Mouse (Mus musculus) c-Kit-positive CD71-positive TER-119-negative erythroid progenitor cells, embryonic 14.5 days (primary cell): ENCODE results near the gene Hmga1.

ENCODE experiments used
- DNase-seq: peaks from one replicate; pipeline ENCODE4 v3.0.0-alpha.2; 2013; ENCODE audit warnings: low read depth

Hmga1 gene

GRCm38 (mm10) chr17:27556315-27557011 lies at the start of gene Hmga1:
Gene Hmga1, plus strand, starts transcription at chr17:27556497.
- peak; percentile 78 for DNase-seq

GRCm38 (mm10) chr17:27506871-27507590 lies 49.3 kb upstream of the Hmga1 start:
- no peak for DNase-seq

- no peak for DNase-seq
Measured at GRCm38 (mm10) chr17:27507591-27507945, 48.7 kb upstream of the Hmga1 start.

GRCm38 (mm10) chr17:27508002-27508401 lies 48.3 kb upstream of the Hmga1 start:
- no peak for DNase-seq

GRCm38 (mm10) chr17:27508513-27508912 lies 47.8 kb upstream of the Hmga1 start:
- DNase-seq: no peak

GRCm38 (mm10) chr17:27509056-27509455 lies 47.2 kb upstream of the Hmga1 start:
- no peak for DNase-seq

- no peak for DNase-seq
Measured at GRCm38 (mm10) chr17:27510258-27511124, 45.8 kb upstream of the Hmga1 start.

GRCm38 (mm10) chr17:27511125-27511735 lies 45.1 kb upstream of the Hmga1 start:
- DNase-seq: no peak

GRCm38 (mm10) chr17:27511865-27512618 lies 44.3 kb upstream of the Hmga1 start:
- no peak for DNase-seq

GRCm38 (mm10) chr17:27512619-27513161 lies 43.6 kb upstream of the Hmga1 start:
- DNase-seq: no peak

- DNase-seq: no peak
Measured at GRCm38 (mm10) chr17:27513279-27513915, 42.9 kb upstream of the Hmga1 start.

- DNase-seq: no peak
Measured at GRCm38 (mm10) chr17:27513916-27514762, 42.2 kb upstream of the Hmga1 start.

GRCm38 (mm10) chr17:27518296-27518695 lies 38.0 kb upstream of the Hmga1 start:
- DNase-seq: no peak

GRCm38 (mm10) chr17:27518700-27519595 lies 37.3 kb upstream of the Hmga1 start:
- no peak for DNase-seq

- no peak for DNase-seq
Measured at GRCm38 (mm10) chr17:27520557-27520956, 35.7 kb upstream of the Hmga1 start.

GRCm38 (mm10) chr17:27521303-27521702 lies 35.0 kb upstream of the Hmga1 start, which contains the start of gene Grm4:
Gene Grm4, minus strand, starts transcription at chr17:27521403.
- no peak for DNase-seq

- DNase-seq: no peak
Measured at GRCm38 (mm10) chr17:27523121-27523520, 33.2 kb upstream of the Hmga1 start.

- no peak for DNase-seq
Measured at GRCm38 (mm10) chr17:27527188-27527587, 29.1 kb upstream of the Hmga1 start.

GRCm38 (mm10) chr17:27528030-27528429 lies 28.3 kb upstream of the Hmga1 start:
- no peak for DNase-seq
